9 mouse cellular contexts compared by ENCODE assay signal in genomic region chr7:132804461-132804860, GRCm38 (mm10). TPM values are rescaled to one million over a fixed set of nuclear protein-coding genes. Genes with fewer than 3 reads are reported as not detected.
A peak's percentile ranks its signal among the peaks of the same experiment; 100 is the strongest.
DNase-seq lines count a peak whose midpoint lies in the region; ATAC-seq and TF ChIP-seq lines count a peak whose summit lies in the region.
"Had no signal": no experiment of that assay in that cellular context is flagged by ENCODE, and none has a peak within 500 bp of the region (broad histone marks: within the 10 kb centered on the region; RNA-seq: fewer than 3 reads in every experiment).

No protein-coding gene starts in this region.

- no peak for TF ChIP-seq CTCF in lung, adult 2 months (IDR thresholded peaks at IDR 0.05; ENCODE audit: insufficient read depth, low read length)

- WGBS in heart, embryonic 12.5 days: 52% methylated on average over 7 of the region's 7 CpGs
- 38% methylated on average over 7 of the region's 7 CpGs for WGBS in lung, adult 2 months
- WGBS in liver, embryonic 16.5 days (ENCODE audit: insufficient replicate concordance): 50% methylated on average over 7 of the region's 7 CpGs

- peak overlapping the region; percentile 74; the same call in 1 of the 2 replicates for H3K27ac ChIP-seq in heart, embryonic 12.5 days (ENCODE audit: poor library complexity, severe bottlenecking)
- peak overlapping the region; percentile 67 for H3K27ac ChIP-seq in liver, embryonic 16.5 days (ENCODE audit: low read length)

- no peaks in the 10 kb centered on the region for H3K27me3 ChIP-seq in heart, embryonic 12.5 days (replicated peaks)
- no peaks in the 10 kb centered on the region for H3K27me3 ChIP-seq in liver, embryonic 16.5 days (ENCODE audit: control insufficient read depth, insufficient read depth, low read depth, low read length)

- no peak for TF ChIP-seq POLR2A in lung, adult 2 months (IDR thresholded peaks at IDR 0.05; ENCODE audit: borderline replicate concordance, extremely low read depth, low read depth, low read length)

- H3K9me3 ChIP-seq in heart, embryonic 12.5 days (replicated peaks): no peaks in the 10 kb centered on the region
- no peaks in the 10 kb centered on the region for H3K9me3 ChIP-seq in liver, embryonic 16.5 days (replicated peaks; ENCODE audit: control insufficient read depth, low read length)

- no peaks in the 10 kb centered on the region for H3K36me3 ChIP-seq in heart, embryonic 12.5 days
- no peaks in the 10 kb centered on the region for H3K36me3 ChIP-seq in liver, embryonic 16.5 days (ENCODE audit: control insufficient read depth, insufficient read depth)

- no peak overlapping the region for H3K4me2 ChIP-seq in heart, embryonic 12.5 days
- peak overlapping the region; percentile 53 for H3K4me2 ChIP-seq in liver, embryonic 16.5 days (ENCODE audit: low read depth, low read length)

- intact Hi-C loops in heart, postnatal 25 days (cut with DNase I): no loop called here

- H3K4me1 ChIP-seq in heart, embryonic 12.5 days (replicated peaks): peaks cover 96% of the 10 kb centered on the region
- H3K4me1 ChIP-seq in lung, adult 2 months (ENCODE audit: control insufficient read depth, insufficient read depth, low read length): peaks cover 75% of the 10 kb centered on the region
- peaks cover 55% of the 10 kb centered on the region for H3K4me1 ChIP-seq in liver, embryonic 16.5 days (ENCODE audit: control insufficient read depth, low read depth, low read length)

- ATAC-seq in heart, embryonic 12.5 days (ENCODE audit: insufficient number of reproducible peaks, low FRiP score): no peak
- no peak; the same call in 1 of the 2 replicates for ATAC-seq in liver, embryonic 16.5 days (ENCODE audit: low read depth)

- DNase-seq in heart, postnatal 25 days (ENCODE audit: low spot score): no peak
- DNase-seq in lung, adult 2 months: peak; percentile 20
- DNase-seq in lung, postnatal 10 days: no peak
- peak; percentile 44 to 62 for DNase-seq in cerebellum, postnatal 25 days
- DNase-seq in urinary bladder, postnatal 36 days (ENCODE audit: low spot score in 2 of 2): no peak
- DNase-seq in ovary, postnatal 10 days (ENCODE audit: low spot score): no peak
- DNase-seq: gastrocnemius, postnatal 36 days had no signal

- H3K9ac ChIP-seq in heart, embryonic 12.5 days: no peak overlapping the region
- H3K9ac ChIP-seq in liver, embryonic 16.5 days (ENCODE audit: low read depth, low read length): peak overlapping the region; percentile 14; the same call in 1 of the 2 replicates

- no peak overlapping the region for H3K4me3 ChIP-seq in heart, embryonic 12.5 days
- no peak overlapping the region for H3K4me3 ChIP-seq in lung, adult 2 months (replicated peaks; ENCODE audit: extremely low read depth, low read depth, low read length)
- no peak overlapping the region for H3K4me3 ChIP-seq in liver, embryonic 16.5 days (ENCODE audit: low read depth, low read length)

RNA-seq across cellular contexts. Expression of gene Fam53b, which starts 9.2 kb away (rescaled TPM):
- 15.3 and 17.0 TPM in 2 replicates for polyA plus RNA-seq in heart, embryonic 12.5 days (2016; fragmentation: Nextera tagmentation; extraction: Ambion mirVana)
- total RNA-seq in heart, postnatal 25 days (2021): 10 to 100 TPM; 25.8 to 26.8 TPM
- polyA plus RNA-seq in lung, adult 2 months (2012; rRNA removed): 79.4 and 80.3 TPM in 2 replicates
- polyA plus RNA-seq in liver, embryonic 16.5 days (2015; fragmentation: Nextera tagmentation; extraction: Ambion mirVana): 25.1 and 29.4 TPM in 2 replicates

RNA-seq across cellular contexts. Expression of gene Eef1akmt2, which starts 48.0 kb away (rescaled TPM):
- 37.9 and 45.9 TPM in 2 replicates for polyA plus RNA-seq in heart, embryonic 12.5 days (2016; fragmentation: Nextera tagmentation; extraction: Ambion mirVana)
- 1 to 10 TPM; 9.6 to 9.8 TPM for total RNA-seq in heart, postnatal 25 days (2021)
- polyA plus RNA-seq in lung, adult 2 months (2012; rRNA removed): 6.3 and 7.8 TPM in 2 replicates
- polyA plus RNA-seq in liver, embryonic 16.5 days (2015; fragmentation: Nextera tagmentation; extraction: Ambion mirVana): 12.5 and 16.2 TPM in 2 replicates

RNA-seq across cellular contexts. Expression of gene Abraxas2, which starts 54.6 kb away (rescaled TPM):
- polyA plus RNA-seq in heart, embryonic 12.5 days (2016; fragmentation: Nextera tagmentation; extraction: Ambion mirVana): 26.6 and 27.8 TPM in 2 replicates
- 10 to 100 TPM; 21.0 to 21.4 TPM for total RNA-seq in heart, postnatal 25 days (2021)
- polyA plus RNA-seq in lung, adult 2 months (2012; rRNA removed): 7.8 and 12.2 TPM in 2 replicates
- 11.2 and 12.5 TPM in 2 replicates for polyA plus RNA-seq in liver, embryonic 16.5 days (2015; fragmentation: Nextera tagmentation; extraction: Ambion mirVana)

Comparison
In these comparisons a context has a peak if more than half of its experiments do, and no peak if none do; other contexts are left out.
1. DNase-seq: peak in lung, adult 2 months (single experiment) and cerebellum, postnatal 25 days (2 of 2); none in heart, postnatal 25 days (single experiment), lung, postnatal 10 days (single experiment), urinary bladder, postnatal 36 days (0 of 2) and ovary, postnatal 10 days (single experiment).